In genomic region chr8:19500524-19500923, GRCm38 (mm10) we compare ENCODE assay signal across 20 mouse cellular contexts. TPM values are rescaled to one million over a fixed set of nuclear protein-coding genes. Genes with fewer than 3 reads are reported as not detected.
"Had no signal": no experiment of that assay in that cellular context is flagged by ENCODE, and none has a peak within 500 bp of the region (broad histone marks: within the 10 kb centered on the region; RNA-seq: fewer than 3 reads in every experiment).

No protein-coding gene starts in this region.

- DNase-seq: liver, postnatal 0 days; lung, adult 2 months; lung, postnatal 14 days; lung, postnatal 36 days; right cerebral cortex, postnatal 14 days; thymus, adult 2 months; thymus, postnatal 25 days; thymus, postnatal 4 days had no signal

- H3K4me1 ChIP-seq: lung, embryonic 15.5 days; megakaryocyte, embryonic 14.5 days; midbrain, embryonic 13.5 days; midbrain, embryonic 15.5 days; neural tube, embryonic 12.5 days; stomach, embryonic 15.5 days had no signal

- H3K36me3 ChIP-seq: lung, embryonic 15.5 days; midbrain, embryonic 13.5 days; midbrain, embryonic 15.5 days; neural tube, embryonic 12.5 days; stomach, embryonic 15.5 days had no signal

- H3K27ac ChIP-seq: lung, embryonic 15.5 days; macrophage; midbrain, embryonic 13.5 days; midbrain, embryonic 15.5 days; neural tube, embryonic 12.5 days; stomach, embryonic 15.5 days; stomach, postnatal 0 days had no signal

- H3K4me3 ChIP-seq: lung, embryonic 15.5 days; megakaryocyte, embryonic 14.5 days; midbrain, embryonic 13.5 days; midbrain, embryonic 15.5 days; neural tube, embryonic 12.5 days; stomach, embryonic 15.5 days had no signal

- H3K9me3 ChIP-seq: lung, embryonic 15.5 days; stomach, embryonic 15.5 days had no signal

- H3K9ac ChIP-seq: liver, postnatal 0 days; lung, embryonic 15.5 days; midbrain, embryonic 13.5 days; midbrain, embryonic 15.5 days; neural tube, embryonic 12.5 days; stomach, embryonic 15.5 days had no signal

RNA-seq across cellular contexts. Expression of gene Defb7, which starts 5.6 kb away (rescaled TPM):
- total RNA-seq: megakaryocyte progenitor cell, adult 5-6 weeks; midbrain, postnatal 0 days; monocyte, adult 5-6 weeks; neutrophil, adult 5-6 weeks had no signal

RNA-seq across cellular contexts. Expression of gene Defb8, which starts 53.1 kb away (rescaled TPM):
- total RNA-seq: megakaryocyte progenitor cell, adult 5-6 weeks; midbrain, postnatal 0 days; monocyte, adult 5-6 weeks; neutrophil, adult 5-6 weeks had no signal
